Mouse (Mus musculus) midbrain, embryonic 13.5 days (tissue): ENCODE data around the gene Lifr. TPM values are rescaled to one million over a fixed set of nuclear protein-coding genes. Genes with fewer than 3 reads are reported as not detected.

ENCODE experiments used
- ATAC-seq: fragments of 200-750 bp; cut with Nextera tagmentation; 2 replicates; pipeline ENCODE4 v1.8.0; 2017; ENCODE audit warnings: mild to moderate bottlenecking, moderate TSS enrichment, moderate library complexity
- H3K27ac ChIP-seq: fragments of 300-500 bp; sonication (generic); 2 replicates; pipeline ENCODE4 v1.5.1; 2015; ENCODE audit warnings: inconsistent platforms, mild to moderate bottlenecking, moderate library complexity
- H3K27me3 ChIP-seq: fragments of 300-500 bp; sonication (generic); 2 replicates; pipeline ENCODE4 v1.6.1; 2015; ENCODE audit warnings: mild to moderate bottlenecking, inconsistent platforms
- H3K36me3 ChIP-seq: fragments of 300-500 bp; sonication (generic); 2 replicates; pipeline ENCODE4 v1.6.1; 2015; ENCODE audit warnings: mild to moderate bottlenecking, inconsistent platforms
- H3K4me1 ChIP-seq: fragments of 300-500 bp; sonication (generic); replicated peaks from 2 replicates; pipeline ENCODE4 v1.6.1; 2015; ENCODE audit warnings: inconsistent platforms
- H3K4me2 ChIP-seq: fragments of 300-500 bp; sonication (generic); replicated peaks from 2 replicates; pipeline ENCODE4 v1.6.1; 2015; ENCODE audit warnings: moderate library complexity, mild to moderate bottlenecking, inconsistent platforms
- H3K4me3 ChIP-seq: fragments of 300-500 bp; sonication (generic); replicated peaks from 2 replicates; pipeline ENCODE4 v1.5.1; 2015; ENCODE audit warnings: mild to moderate bottlenecking, inconsistent platforms
- H3K9ac ChIP-seq: fragments of 300-500 bp; sonication (generic); replicated peaks from 2 replicates; pipeline ENCODE4 v1.6.1; 2015; ENCODE audit warnings: mild to moderate bottlenecking, inconsistent platforms
- H3K9me3 ChIP-seq: fragments of 300-500 bp; sonication (generic); 2 replicates; pipeline ENCODE4 v1.6.1; 2016; ENCODE audit warnings: mild to moderate bottlenecking, inconsistent platforms
- whole genome bisulfite sequencing: fragments of 180-500 bp; shearing (Covaris S2); methylation state at CpG from one replicate; pipeline ENCODE4 v1.1.7; 2015; 5-methylcytosine and 5-hydroxymethylcytosine counted together
- polyA plus RNA-seq: library from polyadenylated mRNA; unstranded; fragments of >200 nt; fragmentation: Nextera tagmentation; extraction: Ambion mirVana; gene quantifications from 2 replicates; pipeline ENCODE4 v1.2.1, GENCODE M21; 2015

Lifr gene
- polyA plus RNA-seq, 1 experiment from 2014 or later: 8.2 TPM

DNA sequence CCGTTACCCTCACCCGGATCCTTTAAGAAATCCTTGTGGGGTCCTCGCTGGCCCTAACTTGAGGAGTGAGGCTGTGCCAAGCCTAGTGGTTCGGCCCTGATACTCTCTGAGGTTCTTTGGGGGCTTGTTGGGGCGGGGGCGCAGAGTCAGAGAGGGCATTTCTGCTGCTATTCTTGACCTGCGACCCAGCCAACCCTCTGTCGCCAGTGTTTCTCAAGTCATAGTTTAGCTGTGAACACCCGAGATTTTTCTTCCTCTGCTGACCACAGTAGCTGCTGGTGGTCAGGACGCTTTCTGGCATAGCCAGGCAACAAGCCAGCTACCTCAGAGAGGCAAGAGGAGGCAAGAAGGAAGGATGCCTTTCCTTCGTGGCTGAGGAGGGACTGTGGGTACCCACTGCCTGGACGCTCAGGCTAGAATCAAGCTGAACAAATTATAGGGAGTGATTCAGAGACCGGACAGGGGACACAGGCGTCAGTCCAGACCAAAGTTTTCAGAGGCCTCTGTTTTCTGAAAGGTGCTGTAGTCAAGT, 25.4 kb upstream of the Lifr start:
- H3K4me3 ChIP-seq: no peak overlapping the region
- H3K9me3 ChIP-seq: no peaks in the 10 kb centered on the region
- H3K9ac ChIP-seq: no peak overlapping the region
- H3K36me3 ChIP-seq: no peaks in the 10 kb centered on the region
- no peak for ATAC-seq
- H3K27ac ChIP-seq: no peak overlapping the region
- H3K4me1 ChIP-seq: peaks cover 5% of the 10 kb centered on the region
- WGBS: 89% methylated on average over 14 of the region's 14 CpGs
- no peaks in the 10 kb centered on the region for H3K27me3 ChIP-seq
- no peak overlapping the region for H3K4me2 ChIP-seq

DNA sequence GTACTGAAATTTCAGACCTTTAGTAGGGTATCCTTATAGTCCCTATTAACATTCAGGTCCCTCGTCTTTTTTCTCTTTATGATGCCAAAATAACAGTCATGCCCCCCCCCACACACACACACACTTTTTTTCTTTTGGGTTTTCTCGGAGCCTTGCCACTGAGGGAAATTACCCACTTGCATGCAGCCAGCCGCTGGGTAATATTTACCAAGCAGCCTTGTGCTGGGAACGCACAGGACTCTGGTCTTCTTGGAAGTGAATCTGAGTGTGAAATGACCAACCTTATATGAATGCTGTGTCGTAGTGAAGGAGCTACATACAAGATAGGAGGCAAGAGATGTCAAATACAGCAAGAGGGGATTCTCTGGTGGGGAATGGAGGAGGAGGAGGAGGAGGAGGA, 24.8 kb upstream of the Lifr start:
- no peak overlapping the region for H3K4me2 ChIP-seq
- H3K4me1 ChIP-seq: peaks cover 5% of the 10 kb centered on the region
- H3K27me3 ChIP-seq: no peaks in the 10 kb centered on the region
- no peaks in the 10 kb centered on the region for H3K36me3 ChIP-seq
- no peaks in the 10 kb centered on the region for H3K9me3 ChIP-seq
- H3K27ac ChIP-seq: no peak overlapping the region
- H3K9ac ChIP-seq: no peak overlapping the region
- H3K4me3 ChIP-seq: no peak overlapping the region
- no peak for ATAC-seq
- 84% methylated on average over 5 of the region's 5 CpGs for WGBS

- Histone ChIP-seq H3K4me1 (peaks cover 10% of the 10 kb centered on the region), H3K27ac (no peak overlapping the region), H3K9me3 (no peaks in the 10 kb centered on the region), H3K4me2 (no peak overlapping the region), H3K36me3 (no peaks in the 10 kb centered on the region), H3K27me3 (no peaks in the 10 kb centered on the region), H3K9ac (no peak overlapping the region), H3K4me3 (no peak overlapping the region)
- no peak for ATAC-seq
- WGBS: 87% methylated on average over 3 of the region's 3 CpGs
Measured at GRCm38 (mm10) chr15:7066752-7067151, 23.7 kb upstream of the Lifr start.

DNA sequence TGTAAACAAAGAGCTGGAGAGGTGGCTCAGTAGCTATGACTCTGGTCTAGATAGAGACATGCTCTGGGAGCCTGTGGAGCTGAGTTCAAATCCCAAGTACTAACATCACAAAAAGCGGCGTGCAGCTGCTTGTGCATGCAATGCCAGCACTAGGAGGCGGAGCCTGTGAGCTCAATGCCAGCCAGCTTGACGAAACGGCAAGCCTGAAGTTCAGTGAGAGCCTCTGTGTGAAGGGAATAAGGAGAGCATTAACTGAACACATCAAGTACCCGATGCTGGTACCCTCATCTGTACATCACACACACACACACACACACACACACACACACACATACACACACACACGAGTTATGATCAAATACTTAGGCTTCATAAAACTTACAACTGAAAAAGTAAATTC, 21.0 kb upstream of the Lifr start:
- H3K4me1 ChIP-seq: peaks cover 5% of the 10 kb centered on the region; the same call in 1 of the 2 replicates
- 58% methylated on average over 7 of the region's 7 CpGs for WGBS
- H3K9me3 ChIP-seq: no peaks in the 10 kb centered on the region
- H3K27me3 ChIP-seq: no peaks in the 10 kb centered on the region
- H3K36me3 ChIP-seq: no peaks in the 10 kb centered on the region
- H3K27ac ChIP-seq: no peak overlapping the region
- ATAC-seq: no peak
- H3K4me2 ChIP-seq: no peak overlapping the region
- no peak overlapping the region for H3K9ac ChIP-seq
- no peak overlapping the region for H3K4me3 ChIP-seq

DNA sequence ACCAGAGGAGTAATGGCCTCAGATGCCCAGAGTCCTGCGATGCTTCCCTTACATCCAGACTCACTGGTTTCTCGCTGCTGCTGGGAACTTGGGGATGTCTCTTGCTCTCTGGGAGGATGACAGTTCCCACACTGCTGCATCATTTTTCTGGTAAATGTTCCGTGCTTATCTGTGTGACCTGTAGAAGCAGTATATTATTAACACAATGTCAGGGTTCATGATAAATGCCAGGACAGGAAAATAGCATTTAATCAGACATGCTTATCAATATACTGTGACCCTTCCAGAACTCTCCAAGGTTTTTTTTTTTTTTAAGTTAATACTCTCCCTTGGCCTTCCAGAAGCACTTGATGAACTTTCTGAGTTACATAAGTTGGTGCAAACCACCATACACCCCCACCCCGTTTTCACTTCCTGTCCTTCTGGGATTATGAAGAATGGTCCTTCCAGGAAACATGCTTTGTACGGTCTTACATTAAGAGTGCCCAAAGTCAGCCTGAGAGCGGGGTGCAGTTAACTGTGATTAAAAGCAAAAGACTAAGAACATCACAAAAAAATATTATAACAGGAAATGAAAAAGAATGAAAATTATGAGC, 20.1 kb upstream of the Lifr start:
- Histone ChIP-seq H3K4me2 (no peak overlapping the region), H3K27me3 (no peaks in the 10 kb centered on the region), H3K4me3 (no peak overlapping the region), H3K36me3 (no peaks in the 10 kb centered on the region), H3K27ac (no peak overlapping the region), H3K4me1 (peaks cover 5% of the 10 kb centered on the region; the same call in 1 of the 2 replicates), H3K9me3 (no peaks in the 10 kb centered on the region), H3K9ac (no peak overlapping the region)
- 83% methylated on average over 6 of the region's 6 CpGs for WGBS
- ATAC-seq: no peak

DNA sequence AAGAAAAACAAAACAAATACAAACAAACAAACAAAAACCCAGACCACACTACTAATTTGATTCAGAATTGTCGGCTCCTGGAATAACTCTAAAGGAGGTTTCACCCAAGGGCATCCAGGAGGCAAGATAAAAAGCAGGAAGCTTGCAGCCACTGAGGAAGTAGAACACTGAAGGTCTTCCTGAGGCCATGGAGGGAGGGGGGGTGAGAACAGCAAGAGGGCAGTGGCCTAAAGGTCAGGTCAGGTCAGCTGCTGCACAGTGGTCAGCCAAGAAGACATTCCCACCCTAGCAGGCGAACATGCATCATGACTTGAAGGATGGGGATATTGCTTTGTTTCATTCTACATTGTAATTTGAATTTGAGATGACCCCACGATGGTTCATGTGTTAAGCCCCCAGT, 17.1 kb upstream of the Lifr start:
- Histone ChIP-seq H3K27ac (no peak overlapping the region), H3K9ac (no peak overlapping the region), H3K4me2 (no peak overlapping the region), H3K4me1 (peaks cover 5% of the 10 kb centered on the region; the same call in 1 of the 2 replicates), H3K27me3 (no peaks in the 10 kb centered on the region), H3K36me3 (no peaks in the 10 kb centered on the region), H3K9me3 (no peaks in the 10 kb centered on the region), H3K4me3 (no peak overlapping the region)
- 74% methylated on average over 3 of the region's 3 CpGs for WGBS
- no peak for ATAC-seq

- peak; percentile 65; the same call in 1 of the 2 replicates for ATAC-seq
- no peak overlapping the region for H3K4me3 ChIP-seq
- H3K27ac ChIP-seq: no peak overlapping the region
- H3K4me1 ChIP-seq: peaks cover 5% of the 10 kb centered on the region; the same call in 1 of the 2 replicates
- WGBS: 73% methylated on average over 6 of the region's 6 CpGs
- H3K9ac ChIP-seq: no peak overlapping the region
- H3K36me3 ChIP-seq: no peaks in the 10 kb centered on the region
- no peak overlapping the region for H3K4me2 ChIP-seq
- H3K9me3 ChIP-seq: no peaks in the 10 kb centered on the region
- H3K27me3 ChIP-seq: no peaks in the 10 kb centered on the region
Measured at GRCm38 (mm10) chr15:7075185-7075584, 15.2 kb upstream of the Lifr start.

DNA sequence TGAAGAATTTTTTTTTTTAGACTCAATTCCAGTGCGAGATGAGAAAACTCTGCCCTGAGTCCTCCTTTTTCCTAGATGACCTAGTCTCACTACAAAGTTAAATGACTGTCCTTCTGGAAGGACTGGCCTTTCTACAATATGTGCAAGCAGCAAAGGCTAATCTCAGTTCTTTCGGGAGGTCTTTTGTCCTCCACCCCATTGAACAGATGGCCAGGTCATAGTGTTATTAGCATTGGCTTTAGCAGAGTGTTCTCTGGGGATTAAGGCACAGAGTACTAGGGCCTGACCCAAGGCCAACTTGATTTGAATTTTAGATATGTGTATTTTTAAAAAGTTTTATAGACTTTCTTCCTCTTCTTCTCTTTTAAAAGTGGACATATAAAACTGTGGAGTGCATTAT, 12.1 kb upstream of the Lifr start:
- H3K4me3 ChIP-seq: no peak overlapping the region
- H3K36me3 ChIP-seq: no peaks in the 10 kb centered on the region
- no peaks in the 10 kb centered on the region for H3K9me3 ChIP-seq
- WGBS: 23% methylated on average over 2 of the region's 2 CpGs
- H3K27me3 ChIP-seq: 0 out of 2 replicates have a peak, but pooled peaks cover 6% of the 10 kb centered on the region
- no peaks in the 10 kb centered on the region for H3K4me1 ChIP-seq
- no peak overlapping the region for H3K27ac ChIP-seq
- ATAC-seq: no peak
- no peak overlapping the region for H3K9ac ChIP-seq
- no peak overlapping the region for H3K4me2 ChIP-seq

GRCm38 (mm10) chr15:7079631-7080337, 10.6 kb upstream of the Lifr start:
- no peak overlapping the region for H3K4me2 ChIP-seq
- H3K27me3 ChIP-seq: 0 out of 2 replicates have a peak, but pooled peaks cover 6% of the 10 kb centered on the region
- no peak overlapping the region for H3K9ac ChIP-seq
- H3K27ac ChIP-seq: no peak overlapping the region
- H3K36me3 ChIP-seq: no peaks in the 10 kb centered on the region
- H3K4me1 ChIP-seq: no peaks in the 10 kb centered on the region
- no peak for ATAC-seq
- H3K9me3 ChIP-seq: no peaks in the 10 kb centered on the region
- 94% methylated on average over 4 of the region's 4 CpGs for WGBS
- H3K4me3 ChIP-seq: no peak overlapping the region

GRCm38 (mm10) chr15:7080916-7081626, 9.3 kb upstream of the Lifr start:
- Histone ChIP-seq H3K9me3 (no peaks in the 10 kb centered on the region), H3K27ac (no peak overlapping the region), H3K4me3 (no peak overlapping the region), H3K4me1 (peaks cover 3% of the 10 kb centered on the region; the same call in 1 of the 2 replicates), H3K36me3 (no peaks in the 10 kb centered on the region), H3K9ac (no peak overlapping the region), H3K27me3 (peaks cover 10% of the 10 kb centered on the region), H3K4me2 (no peak overlapping the region)
- WGBS: 80% methylated on average over 14 of the region's 15 CpGs
- no peak for ATAC-seq

DNA sequence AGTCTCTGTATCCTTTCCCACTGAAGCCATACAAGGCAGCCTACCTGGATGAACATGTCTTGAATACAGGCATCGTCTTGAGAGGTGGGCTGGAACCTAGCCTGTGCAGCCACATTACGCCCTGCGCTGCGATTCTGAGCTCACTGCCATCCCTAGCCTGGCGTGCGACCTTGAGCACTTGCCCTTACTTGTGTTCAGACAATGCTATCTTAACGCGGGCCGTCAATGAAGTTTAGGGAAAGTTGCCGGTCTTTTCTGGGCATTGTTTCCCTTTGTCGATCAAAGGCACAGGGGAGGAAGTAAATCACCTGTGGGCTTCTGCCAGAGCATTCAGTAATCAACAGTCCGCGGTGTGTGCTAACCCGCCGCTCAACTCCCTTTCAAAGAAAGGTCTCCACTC, 8.6 kb upstream of the Lifr start:
- Histone ChIP-seq H3K36me3 (no peaks in the 10 kb centered on the region), H3K4me1 (peaks cover 3% of the 10 kb centered on the region; the same call in 1 of the 2 replicates), H3K4me2 (no peak overlapping the region), H3K9me3 (no peaks in the 10 kb centered on the region), H3K4me3 (no peak overlapping the region), H3K9ac (no peak overlapping the region), H3K27me3 (peaks cover 17% of the 10 kb centered on the region), H3K27ac (no peak overlapping the region)
- no peak; the same call in 1 of the 2 replicates for ATAC-seq
- 45% methylated on average over 15 of the region's 15 CpGs for WGBS

DNA sequence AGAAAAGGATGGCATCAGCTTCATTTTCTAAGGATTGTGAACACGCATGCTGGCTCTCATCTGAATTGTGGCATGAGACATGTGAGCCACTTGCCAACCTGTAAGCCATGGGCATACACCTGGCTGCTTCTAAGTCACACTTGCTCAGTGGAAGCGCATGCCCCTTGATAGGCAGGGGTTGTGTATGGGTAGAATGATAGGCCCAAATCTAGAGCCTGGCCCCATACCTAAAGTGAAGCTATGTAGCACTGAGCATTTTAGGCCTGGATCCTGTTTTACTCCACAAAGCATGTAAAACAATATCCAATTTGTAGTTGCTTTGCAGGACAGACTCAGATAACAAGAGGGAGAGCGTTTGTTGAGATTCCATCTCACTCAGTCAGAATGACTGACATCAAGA, 7.5 kb upstream of the Lifr start:
- no peak overlapping the region for H3K4me2 ChIP-seq
- no peak overlapping the region for H3K4me3 ChIP-seq
- H3K9me3 ChIP-seq: no peaks in the 10 kb centered on the region
- no peak overlapping the region for H3K27ac ChIP-seq
- no peaks in the 10 kb centered on the region for H3K36me3 ChIP-seq
- no peak for ATAC-seq
- 97% methylated on average over 3 of the region's 3 CpGs for WGBS
- peaks cover 21% of the 10 kb centered on the region for H3K27me3 ChIP-seq
- H3K9ac ChIP-seq: no peak overlapping the region
- H3K4me1 ChIP-seq: peaks cover 3% of the 10 kb centered on the region; the same call in 1 of the 2 replicates
